ENCODE assay signal across 33 mouse cellular contexts in genomic region chr3:146022232-146022631, GRCm38 (mm10).
"Had no signal": no experiment of that assay in that cellular context is flagged by ENCODE, and none has a peak within 500 bp of the region (broad histone marks: within the 10 kb centered on the region; RNA-seq: fewer than 3 reads in every experiment).

No protein-coding gene starts in this region.

- ATAC-seq: hindbrain, embryonic 16.5 days; hindbrain, postnatal 0 days; inflammation-experienced regulatory T-cells, adult 6 months; intestine, embryonic 15.5 days; intestine, embryonic 16.5 days; intestine, postnatal 0 days had no signal

- H3K4me1 ChIP-seq: hindbrain, embryonic 15.5 days; intestine, embryonic 15.5 days had no signal

- H3K27ac ChIP-seq: heart, embryonic 13.5 days; heart, embryonic 15.5 days; hindbrain, embryonic 10.5 days; hindbrain, embryonic 12.5 days; hindbrain, embryonic 13.5 days; hindbrain, embryonic 14.5 days; hindbrain, embryonic 15.5 days; hindbrain, postnatal 0 days; intestine, embryonic 15.5 days; kidney, embryonic 15.5 days; kidney, postnatal 0 days; layer of hippocampus, adult 2 months; left cerebral cortex, adult 2 months had no signal

- H3K36me3 ChIP-seq: hindbrain, embryonic 13.5 days; hindbrain, embryonic 15.5 days had no signal

- H3K27me3 ChIP-seq: heart, embryonic 13.5 days; heart, embryonic 15.5 days; hindbrain, embryonic 12.5 days; hindbrain, embryonic 13.5 days; hindbrain, embryonic 15.5 days; intestine, embryonic 15.5 days; kidney, embryonic 15.5 days had no signal

- H3K9ac ChIP-seq: heart, embryonic 13.5 days; heart, embryonic 15.5 days; hindbrain, embryonic 12.5 days; hindbrain, embryonic 13.5 days; hindbrain, embryonic 14.5 days; hindbrain, embryonic 15.5 days; intestine, embryonic 15.5 days; kidney, embryonic 15.5 days had no signal

- H3K4me2 ChIP-seq: heart, embryonic 13.5 days; heart, embryonic 15.5 days; hindbrain, embryonic 12.5 days; hindbrain, embryonic 13.5 days; hindbrain, embryonic 14.5 days; hindbrain, embryonic 15.5 days; intestine, embryonic 15.5 days; kidney, embryonic 15.5 days had no signal

- DNase-seq: heart, postnatal 10 days; heart, postnatal 14 days; heart, postnatal 36 days; heart, postnatal 4 days; kidney, adult 11 months; kidney, adult 18-20 months; kidney, adult 2 months; kidney, adult 8-10 months; kidney, adult 9 months; kidney, postnatal 10 days; kidney, postnatal 14 days; kidney, postnatal 25 days; kidney, postnatal 36 days; kidney, postnatal 4 days; layer of hippocampus, adult 9-11 months; layer of hippocampus, postnatal 36 days had no signal

- H3K9me3 ChIP-seq: heart, embryonic 13.5 days; heart, embryonic 15.5 days; hindbrain, embryonic 10.5 days; hindbrain, embryonic 12.5 days; hindbrain, embryonic 13.5 days; hindbrain, embryonic 15.5 days; intestine, embryonic 15.5 days; kidney, embryonic 15.5 days had no signal

- H3K4me3 ChIP-seq: heart, embryonic 13.5 days; heart, embryonic 15.5 days; hindbrain, embryonic 10.5 days; hindbrain, embryonic 12.5 days; hindbrain, embryonic 13.5 days; hindbrain, embryonic 15.5 days; intestine, embryonic 15.5 days; kidney, embryonic 15.5 days; layer of hippocampus, adult 2 months; left cerebral cortex, adult 2 months had no signal
